Mouse (Mus musculus): ENCODE measurements at regions not wholly inside any gene's neighbourhood (a gene's known extent, or its start where the extent isn't known, plus 50 kb on each side); places are given as distances from the start of the nearest gene placed in this dataset.

DNA sequence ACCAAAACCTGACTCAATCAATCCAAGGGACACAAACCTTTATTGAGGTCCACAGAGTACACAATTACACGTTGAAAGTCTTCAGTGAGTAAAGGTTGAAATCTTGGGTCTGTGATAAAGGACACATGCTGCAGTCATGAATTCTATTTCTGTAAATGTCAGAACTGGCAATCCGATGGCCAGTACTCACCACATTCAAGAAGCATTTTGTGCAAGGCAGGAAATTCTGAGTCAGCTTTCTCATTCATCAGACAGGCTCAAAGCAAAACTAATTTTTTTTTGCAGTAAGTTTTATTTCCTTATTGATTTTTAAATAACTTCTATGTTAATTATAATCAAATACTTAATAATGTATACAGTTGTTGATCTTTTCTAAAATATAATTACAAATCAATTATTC, 616.7 kb downstream of the Efnb2 start:
- H3K27me3 ChIP-seq (ENCODE audit: control insufficient read depth, insufficient read depth, low read length): no peaks in the 10 kb centered on the region
- WGBS: 89% methylated on average over 2 of the region's 2 CpGs
- H3K9ac ChIP-seq (ENCODE audit: low read depth, low read length): no peak overlapping the region
- no peaks in the 10 kb centered on the region for H3K36me3 ChIP-seq (ENCODE audit: control insufficient read depth, insufficient read depth, low read length)
- H3K4me2 ChIP-seq (replicated peaks; ENCODE audit: low read depth, low read length): no peak overlapping the region
- no peaks in the 10 kb centered on the region for H3K4me1 ChIP-seq (replicated peaks; ENCODE audit: control insufficient read depth, insufficient read depth, low read length)
- H3K27ac ChIP-seq (ENCODE audit: low read depth, low read length): no peak overlapping the region
- DNase-seq (ENCODE audit: low spot score) (no peak), ATAC-seq (ENCODE audit: low FRiP score) (no peak)
- H3K9me3 ChIP-seq (ENCODE audit: control insufficient read depth, low read length): no peaks in the 10 kb centered on the region
- H3K4me3 ChIP-seq (ENCODE audit: low read depth, low read length): no peak overlapping the region

DNA sequence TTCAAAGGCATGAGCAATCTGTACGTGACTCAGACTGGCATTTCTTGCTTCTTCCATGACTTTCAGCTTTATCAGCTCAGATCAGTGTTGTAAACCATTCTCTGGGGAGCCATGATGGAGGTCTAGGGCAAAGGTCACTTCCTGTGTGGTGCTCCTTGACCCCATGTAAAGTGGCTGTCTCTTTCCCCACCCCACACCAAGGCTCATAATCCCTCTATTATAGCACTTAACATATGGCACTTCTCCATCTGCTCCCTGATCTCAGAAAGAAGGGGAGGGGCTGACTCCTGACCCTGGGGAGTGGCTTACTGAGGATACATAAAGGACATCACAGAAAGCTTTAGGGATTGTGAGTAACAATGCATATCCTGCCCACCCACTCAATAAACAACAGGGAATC, 623.1 kb downstream of the Efnb2 start:
- Histone ChIP-seq H3K27ac (ENCODE audit: low read depth, low read length) (no peak overlapping the region), H3K36me3 (ENCODE audit: control insufficient read depth, insufficient read depth, low read length) (no peaks in the 10 kb centered on the region), H3K9me3 (ENCODE audit: control insufficient read depth, low read length) (no peaks in the 10 kb centered on the region), H3K9ac (ENCODE audit: low read depth, low read length) (no peak overlapping the region), H3K4me2 (replicated peaks; ENCODE audit: low read depth, low read length) (no peak overlapping the region), H3K4me3 (ENCODE audit: low read depth, low read length) (no peak overlapping the region), H3K4me1 (replicated peaks; ENCODE audit: control insufficient read depth, insufficient read depth, low read length) (no peaks in the 10 kb centered on the region), H3K27me3 (ENCODE audit: control insufficient read depth, insufficient read depth, low read length) (no peaks in the 10 kb centered on the region)
- ATAC-seq (ENCODE audit: low FRiP score) (peak; percentile 65; the same call in 1 of the 2 replicates), DNase-seq (ENCODE audit: low spot score) (peak; percentile 33)
- WGBS: 21% methylated on average over 1 of the region's 1 CpGs

DNA sequence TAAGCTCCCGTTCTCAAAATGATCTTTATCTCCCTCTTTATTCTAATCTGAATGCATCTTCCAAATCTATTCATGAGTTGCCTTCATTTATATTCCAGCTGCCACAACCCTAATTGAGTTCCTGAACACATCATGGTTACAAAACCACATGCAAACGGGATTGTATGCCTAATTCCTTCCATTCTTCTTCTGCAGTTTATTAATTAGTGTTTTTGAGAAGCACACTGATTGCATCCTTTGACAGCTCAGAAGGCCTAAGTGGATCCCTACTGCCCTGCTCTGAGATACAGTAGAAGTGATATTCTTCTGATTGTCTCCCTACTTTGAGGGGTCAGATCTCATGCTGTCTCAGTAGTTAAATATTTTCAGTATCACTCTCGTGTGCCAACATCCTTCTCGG, 649.9 kb downstream of the Efnb2 start:
- H3K9me3 ChIP-seq (ENCODE audit: control insufficient read depth, low read length): no peaks in the 10 kb centered on the region
- H3K27me3 ChIP-seq (ENCODE audit: control insufficient read depth, insufficient read depth, low read length): no peaks in the 10 kb centered on the region
- H3K27ac ChIP-seq (ENCODE audit: low read depth, low read length): no peak overlapping the region
- no peaks in the 10 kb centered on the region for H3K36me3 ChIP-seq (ENCODE audit: control insufficient read depth, insufficient read depth, low read length)
- no peak overlapping the region for H3K4me3 ChIP-seq (ENCODE audit: low read depth, low read length)
- H3K4me2 ChIP-seq (replicated peaks; ENCODE audit: low read depth, low read length): no peak overlapping the region
- H3K4me1 ChIP-seq (replicated peaks; ENCODE audit: control insufficient read depth, insufficient read depth, low read length): no peaks in the 10 kb centered on the region
- 77% methylated on average over 4 of the region's 4 CpGs for WGBS
- H3K9ac ChIP-seq (ENCODE audit: low read depth, low read length): no peak overlapping the region
- ATAC-seq (ENCODE audit: low FRiP score) (no peak), DNase-seq (ENCODE audit: low spot score) (no peak)

DNA sequence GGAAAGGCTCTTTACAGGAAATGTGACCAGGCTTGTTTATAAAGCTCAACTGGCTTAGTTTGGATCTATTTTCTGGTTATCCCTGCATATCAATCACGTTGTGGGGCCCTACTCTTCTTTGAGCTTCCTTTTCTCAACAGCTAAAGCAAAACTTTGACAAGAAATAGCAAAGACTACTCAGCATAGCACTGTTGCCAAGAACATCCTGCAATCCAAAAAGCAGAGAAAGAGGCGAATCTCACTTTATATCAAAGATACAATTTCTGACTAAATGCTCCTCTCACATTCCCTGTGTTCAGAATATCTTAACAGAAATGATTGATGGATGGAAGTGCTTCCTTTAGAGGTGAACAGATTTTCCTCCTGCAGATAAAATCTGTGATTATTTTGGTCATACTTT, 666.1 kb downstream of the Efnb2 start:
- ATAC-seq (ENCODE audit: low FRiP score): no peak
- H3K9me3 ChIP-seq (ENCODE audit: control insufficient read depth, low read length): no peaks in the 10 kb centered on the region
- H3K27ac ChIP-seq (ENCODE audit: low read depth, low read length): no peak overlapping the region
- no peaks in the 10 kb centered on the region for H3K4me1 ChIP-seq (replicated peaks; ENCODE audit: control insufficient read depth, insufficient read depth, low read length)
- no peaks in the 10 kb centered on the region for H3K27me3 ChIP-seq (ENCODE audit: control insufficient read depth, insufficient read depth, low read length)
- DNase-seq (ENCODE audit: low spot score): no peak
- 52% methylated on average over 2 of the region's 2 CpGs for WGBS
- no peak overlapping the region for H3K4me2 ChIP-seq (replicated peaks; ENCODE audit: low read depth, low read length)
- no peak overlapping the region for H3K9ac ChIP-seq (ENCODE audit: low read depth, low read length)
- no peak overlapping the region for H3K4me3 ChIP-seq (ENCODE audit: low read depth, low read length)
- no peaks in the 10 kb centered on the region for H3K36me3 ChIP-seq (ENCODE audit: control insufficient read depth, insufficient read depth, low read length)

DNA sequence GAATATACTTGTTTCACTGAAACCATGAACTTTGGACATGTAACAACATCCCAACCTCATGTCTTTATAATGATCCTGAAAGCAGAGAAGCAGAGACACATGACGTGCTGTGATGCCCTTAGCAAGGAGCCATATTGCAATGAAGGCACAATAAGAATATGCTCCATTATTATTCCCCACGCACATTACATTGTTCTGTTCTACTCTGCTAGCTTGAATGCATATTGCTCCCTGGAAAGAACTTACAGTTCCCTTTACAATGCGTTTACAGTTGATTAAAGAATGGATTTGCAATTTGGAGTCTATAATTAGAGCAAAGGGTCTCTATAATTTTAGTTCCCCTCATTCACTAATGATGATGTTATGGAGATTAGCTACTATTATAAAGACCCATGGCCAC, 672.2 kb downstream of the Efnb2 start:
- Histone ChIP-seq H3K4me2 (replicated peaks; ENCODE audit: low read depth, low read length) (no peak overlapping the region), H3K9ac (ENCODE audit: low read depth, low read length) (no peak overlapping the region), H3K36me3 (ENCODE audit: control insufficient read depth, insufficient read depth, low read length) (no peaks in the 10 kb centered on the region), H3K9me3 (ENCODE audit: control insufficient read depth, low read length) (no peaks in the 10 kb centered on the region), H3K27ac (ENCODE audit: low read depth, low read length) (no peak overlapping the region), H3K4me3 (ENCODE audit: low read depth, low read length) (no peak overlapping the region), H3K27me3 (ENCODE audit: control insufficient read depth, insufficient read depth, low read length) (no peaks in the 10 kb centered on the region), H3K4me1 (replicated peaks; ENCODE audit: control insufficient read depth, insufficient read depth, low read length) (no peaks in the 10 kb centered on the region)
- DNase-seq (ENCODE audit: low spot score): no peak
- no peak for ATAC-seq (ENCODE audit: low FRiP score)
- 92% methylated on average over 3 of the region's 3 CpGs for WGBS

DNA sequence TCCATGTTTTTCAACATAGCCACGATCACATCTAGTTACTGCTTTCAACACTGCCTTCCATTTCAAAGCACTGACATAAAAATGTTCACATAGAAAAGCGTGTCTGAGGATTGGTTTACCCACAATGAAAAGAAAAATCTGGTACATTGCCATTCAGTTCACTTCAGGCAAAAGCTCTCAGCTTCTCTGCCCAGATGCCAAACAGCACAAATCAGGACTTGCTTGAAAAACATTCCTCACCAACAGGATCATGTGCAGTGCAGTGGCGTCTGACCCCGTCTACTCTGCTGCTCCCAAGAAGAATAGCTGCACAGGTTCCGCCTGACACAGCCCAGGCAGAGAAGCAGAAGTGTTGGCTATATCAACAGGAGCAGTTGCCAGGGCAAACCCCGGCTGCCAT, 684.0 kb downstream of the Efnb2 start:
- H3K4me2 ChIP-seq (replicated peaks; ENCODE audit: low read depth, low read length): no peak overlapping the region
- no peak overlapping the region for H3K9ac ChIP-seq (ENCODE audit: low read depth, low read length)
- H3K27me3 ChIP-seq (ENCODE audit: control insufficient read depth, insufficient read depth, low read length): no peaks in the 10 kb centered on the region
- no peak overlapping the region for H3K4me3 ChIP-seq (ENCODE audit: low read depth, low read length)
- H3K27ac ChIP-seq (ENCODE audit: low read depth, low read length): no peak overlapping the region
- H3K4me1 ChIP-seq (replicated peaks; ENCODE audit: control insufficient read depth, insufficient read depth, low read length): no peaks in the 10 kb centered on the region
- H3K9me3 ChIP-seq (ENCODE audit: control insufficient read depth, low read length): no peaks in the 10 kb centered on the region
- H3K36me3 ChIP-seq (ENCODE audit: control insufficient read depth, insufficient read depth, low read length): no peaks in the 10 kb centered on the region
- 71% methylated on average over 6 of the region's 6 CpGs for WGBS
- ATAC-seq (ENCODE audit: low FRiP score) (no peak), DNase-seq (ENCODE audit: low spot score) (no peak)

DNA sequence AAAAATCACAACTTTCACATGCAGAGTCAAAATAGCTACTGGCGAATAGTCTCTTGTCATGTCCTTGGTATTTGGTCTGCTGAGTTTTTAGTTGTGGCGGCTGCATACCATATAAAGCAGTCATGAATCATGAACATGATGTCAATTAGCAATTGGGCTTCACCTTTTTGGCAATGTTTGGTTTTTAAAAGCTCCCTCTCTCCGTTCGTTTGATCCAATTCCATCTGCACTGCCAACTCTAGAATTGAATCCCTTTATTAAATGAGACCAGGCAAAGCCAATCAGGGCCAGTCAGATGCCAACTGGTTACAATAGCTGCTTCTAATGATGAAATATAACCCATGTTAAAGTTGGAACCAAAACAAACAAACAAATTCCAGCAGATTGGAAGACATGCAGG, 687.3 kb downstream of the Efnb2 start:
- WGBS: 89% methylated on average over 4 of the region's 4 CpGs
- ATAC-seq (ENCODE audit: low FRiP score): no peak
- H3K27me3 ChIP-seq (ENCODE audit: control insufficient read depth, insufficient read depth, low read length): no peaks in the 10 kb centered on the region
- no peak overlapping the region for H3K9ac ChIP-seq (ENCODE audit: low read depth, low read length)
- no peaks in the 10 kb centered on the region for H3K4me1 ChIP-seq (replicated peaks; ENCODE audit: control insufficient read depth, insufficient read depth, low read length)
- no peak overlapping the region for H3K4me3 ChIP-seq (ENCODE audit: low read depth, low read length)
- no peak overlapping the region for H3K4me2 ChIP-seq (replicated peaks; ENCODE audit: low read depth, low read length)
- no peak overlapping the region for H3K27ac ChIP-seq (ENCODE audit: low read depth, low read length)
- no peaks in the 10 kb centered on the region for H3K36me3 ChIP-seq (ENCODE audit: control insufficient read depth, insufficient read depth, low read length)
- DNase-seq (ENCODE audit: low spot score): no peak
- H3K9me3 ChIP-seq (ENCODE audit: control insufficient read depth, low read length): no peaks in the 10 kb centered on the region

DNA sequence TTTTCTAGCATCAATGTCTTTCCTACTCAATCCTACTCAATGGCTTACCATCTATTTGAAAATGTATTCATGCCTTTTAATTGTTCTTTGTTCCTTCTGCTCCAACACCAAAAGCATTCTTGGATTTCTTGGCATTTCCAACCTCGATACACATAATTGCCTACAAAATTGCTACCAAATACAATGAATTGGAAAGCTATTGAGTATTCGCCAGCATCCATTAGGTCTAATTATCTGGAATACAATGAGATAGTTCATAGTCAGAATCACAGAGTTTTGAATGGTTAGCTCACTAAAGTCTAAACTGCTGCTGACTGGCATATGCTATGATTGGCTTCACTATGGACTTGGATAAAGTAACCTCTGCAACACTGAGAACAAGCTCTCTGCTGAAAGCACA, 696.8 kb downstream of the Efnb2 start:
- ATAC-seq (ENCODE audit: low FRiP score): no peak
- no peak overlapping the region for H3K9ac ChIP-seq (ENCODE audit: low read depth, low read length)
- H3K9me3 ChIP-seq (ENCODE audit: control insufficient read depth, low read length): no peaks in the 10 kb centered on the region
- WGBS: 76% methylated on average over 2 of the region's 2 CpGs
- no peaks in the 10 kb centered on the region for H3K4me1 ChIP-seq (replicated peaks; ENCODE audit: control insufficient read depth, insufficient read depth, low read length)
- DNase-seq (ENCODE audit: low spot score): no peak
- no peak overlapping the region for H3K27ac ChIP-seq (ENCODE audit: low read depth, low read length)
- H3K4me2 ChIP-seq (replicated peaks; ENCODE audit: low read depth, low read length): no peak overlapping the region
- no peaks in the 10 kb centered on the region for H3K27me3 ChIP-seq (ENCODE audit: control insufficient read depth, insufficient read depth, low read length)
- H3K36me3 ChIP-seq (ENCODE audit: control insufficient read depth, insufficient read depth, low read length): no peaks in the 10 kb centered on the region
- no peak overlapping the region for H3K4me3 ChIP-seq (ENCODE audit: low read depth, low read length)

DNA sequence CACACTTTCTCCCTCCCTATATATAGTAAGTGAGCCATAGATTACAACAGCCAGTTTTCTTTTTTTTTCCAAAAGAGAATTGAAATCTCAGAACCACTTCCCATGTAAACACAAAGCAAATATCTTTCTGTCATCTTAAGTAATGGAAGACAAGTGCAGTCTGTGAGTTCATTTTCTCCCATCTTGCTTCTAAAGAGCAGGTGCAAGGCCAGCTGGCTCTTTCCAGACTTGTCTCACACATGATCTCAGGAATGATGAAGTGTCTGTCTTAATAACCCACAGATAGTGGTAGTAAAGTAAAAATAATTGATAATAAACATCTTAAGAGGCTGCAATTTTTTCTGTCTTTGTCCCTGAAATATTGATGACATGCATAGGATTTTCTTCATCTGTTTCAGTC, 704.3 kb downstream of the Efnb2 start:
- DNase-seq (ENCODE audit: low spot score): no peak

More for the DNA sequence above, 704.3 kb downstream of the Efnb2 start:
- no peak for ATAC-seq (ENCODE audit: low FRiP score)
- Histone ChIP-seq H3K9ac (ENCODE audit: low read depth, low read length) (no peak overlapping the region), H3K4me3 (ENCODE audit: low read depth, low read length) (no peak overlapping the region), H3K9me3 (ENCODE audit: control insufficient read depth, low read length) (no peaks in the 10 kb centered on the region), H3K4me2 (replicated peaks; ENCODE audit: low read depth, low read length) (no peak overlapping the region), H3K27me3 (ENCODE audit: control insufficient read depth, insufficient read depth, low read length) (no peaks in the 10 kb centered on the region), H3K36me3 (ENCODE audit: control insufficient read depth, insufficient read depth, low read length) (no peaks in the 10 kb centered on the region), H3K4me1 (replicated peaks; ENCODE audit: control insufficient read depth, insufficient read depth, low read length) (no peaks in the 10 kb centered on the region), H3K27ac (ENCODE audit: low read depth, low read length) (no peak overlapping the region)

All from hindbrain, embryonic 11.5 days (tissue).